Mouse (Mus musculus): ENCODE measurements around the gene Tm7sf3.

DNA sequence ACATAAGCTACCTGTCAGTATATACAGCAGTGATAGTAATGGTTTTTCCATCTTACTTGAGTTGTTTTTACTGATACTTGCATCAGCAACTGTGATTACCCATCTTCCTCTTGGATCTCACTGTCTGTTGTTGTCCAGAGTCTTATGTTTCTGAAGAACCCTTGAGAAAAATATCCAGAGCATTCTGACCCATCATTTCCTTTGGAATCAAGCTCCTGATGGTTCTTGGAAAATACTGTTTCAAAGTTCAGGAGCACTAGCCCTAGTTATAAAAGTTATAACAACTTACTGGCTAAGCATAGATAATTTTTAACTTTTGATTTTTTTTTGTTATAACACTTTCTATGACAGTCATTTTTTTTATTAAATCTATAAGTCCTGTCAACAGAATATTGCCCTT, 8.8 kb upstream of the Tm7sf3 start:
- no peak for TF ChIP-seq POLR2A (IDR thresholded peaks at IDR 0.05; ENCODE audit: low read depth, low read length)
- TF ChIP-seq CTCF (IDR thresholded peaks at IDR 0.05; ENCODE audit: borderline replicate concordance, insufficient read depth, low read length) = no peak

Measured in embryonic fibroblast, embryonic 13.5 days (primary cell).